Mouse (Mus musculus) heart, postnatal 25 days (tissue): Measurements from ENCODE around the gene Hnrnpc. TPM values are rescaled to one million over a fixed set of nuclear protein-coding genes. Genes with fewer than 3 reads are reported as not detected.
"Not testable (repeated sequence)": the region's sequence is repeated elsewhere in the genome, so short reads cannot be mapped to it uniquely, and the experiment has no call there.

Source experiments
- DNase-seq: peaks from one replicate; pipeline ENCODE4 v3.0.0; 2022; ENCODE audit warnings: low spot score
- intact Hi-C: fragments of 180-260 bp; cut with DNase I; formaldehyde crosslinking; loops from one replicate; pipeline ENCODE4 v1.15.1; 2025
- total RNA-seq, 2 experiments: library from RNA; stranded (reverse); gene quantifications; 2 replicates each; pipeline ENCODE4 v1.2.3; 2021

Hnrnpc gene
- total RNA-seq, 2 experiments from 2014 or later: 132 to 147 TPM

GRCm38 (mm10) chr14:52042359-52042758 is 61.5 kb downstream of the Hnrnpc start, which contains the start of gene Olfr221:
Gene Olfr221, minus strand, starts transcription at chr14:52042459.
- intact Hi-C loops, DNase-seq: not testable (repeated sequence)

DNA sequence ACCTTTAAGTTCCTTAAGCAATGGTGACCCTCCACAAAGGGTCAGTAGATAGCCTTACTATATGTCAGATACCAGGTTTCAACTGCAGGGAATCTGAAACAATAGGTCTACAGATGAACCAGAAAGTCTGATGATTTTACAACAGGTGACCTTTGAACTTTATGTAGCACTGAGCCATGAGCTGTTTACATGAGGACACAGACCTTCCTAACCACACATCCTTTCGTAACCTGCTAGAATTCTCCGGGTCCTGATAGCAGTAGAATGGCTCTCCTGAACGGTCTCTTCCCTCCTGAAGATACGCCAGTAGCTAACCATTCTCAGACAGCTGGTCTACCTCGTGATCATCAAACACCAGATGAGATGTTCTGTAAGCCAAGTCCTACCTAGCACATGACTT is 64.5 kb downstream of the Hnrnpc start:
- DNase-seq: no peak
- intact Hi-C loops: no loop called here

GRCm38 (mm10) chr14:52035926-52036325 is 67.9 kb downstream of the Hnrnpc start:
- intact Hi-C loops: no loop called here
- DNase-seq: no peak

DNA sequence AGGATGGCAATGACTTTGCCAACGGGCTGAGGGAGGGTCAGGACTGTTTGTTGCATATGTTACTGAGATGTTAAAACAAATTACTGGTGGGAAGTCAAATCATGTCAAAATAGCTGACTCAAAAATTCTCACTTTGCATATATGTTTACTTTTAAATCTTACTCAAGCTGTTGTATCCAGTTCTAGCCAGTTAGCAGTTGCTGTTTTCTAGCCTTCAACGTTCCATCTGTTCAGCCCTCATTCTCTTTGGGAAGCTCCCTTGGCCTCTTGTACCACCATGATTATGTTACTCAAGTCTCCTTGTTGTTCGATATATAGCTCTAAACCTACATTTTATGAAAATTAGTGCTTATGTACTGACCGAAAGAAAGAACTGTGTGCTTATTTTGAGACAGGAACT is 77.5 kb downstream of the Hnrnpc start:
- intact Hi-C loops: no loop called here
- no peak for DNase-seq

DNA sequence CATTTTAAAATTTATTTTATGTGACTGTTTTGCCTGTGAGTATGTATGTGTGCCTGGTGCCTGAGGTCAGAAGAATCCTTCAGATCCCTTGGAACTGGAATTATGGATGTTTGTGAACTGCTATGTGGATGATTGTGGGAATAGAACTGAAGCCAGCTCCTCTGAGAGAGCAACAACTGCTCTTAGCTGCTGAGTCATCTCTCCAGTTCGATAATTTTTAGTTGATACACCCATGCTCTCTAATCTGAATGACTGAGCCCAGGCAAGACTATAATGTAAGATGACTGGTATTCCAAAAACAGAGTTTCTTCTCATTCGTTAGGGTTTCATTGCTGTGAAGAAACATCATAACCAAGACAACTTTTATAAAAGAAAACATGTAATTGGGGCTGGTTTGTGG is 79.7 kb downstream of the Hnrnpc start:
- intact Hi-C loops: loop anchor here (5.0 kb wide), 1 partner anchor 78 kb away; the partner anchor contains the start of gene Hnrnpc
- DNase-seq: no peak

Other genes starting within 250 kb of the Hnrnpc start
- gene Mettl17, start 219.2 kb downstream of the Hnrnpc start, total RNA-seq: 10 to 100 TPM; 19.8 to 20.9 TPM
- under 1 TPM in 1 of 2 experiments, not detected in 1; 0.36 TPM for gene Slc39a2, start 211.1 kb downstream of the Hnrnpc start, total RNA-seq
- 1,000 to 10,000 TPM; 1,299 to 1,387 TPM for gene Ndrg2, start 189.9 kb downstream of the Hnrnpc start, total RNA-seq
- gene Tppp2, start 185.6 kb downstream of the Hnrnpc start, total RNA-seq: not detected
- gene Rnase13, start 181.3 kb downstream of the Hnrnpc start, total RNA-seq: not detected
- gene Arhgef40, start 119.3 kb downstream of the Hnrnpc start, total RNA-seq: 10 to 100 TPM; 31.2 to 41.2 TPM
- 1 to 10 TPM; 3.3 to 3.9 TPM for gene Tmem253, start 88.4 kb downstream of the Hnrnpc start, total RNA-seq
- gene Zfp219, start 83.3 kb downstream of the Hnrnpc start, total RNA-seq: 10 to 100 TPM; 24.8 to 29.0 TPM
- not detected for gene Olfr221, start 61.6 kb downstream of the Hnrnpc start, total RNA-seq
- gene Rpgrip1, start 6.7 kb upstream of the Hnrnpc start, total RNA-seq: not detected
- 10 to 100 TPM; 22.1 to 23.3 TPM for gene Supt16, start 93.4 kb upstream of the Hnrnpc start, total RNA-seq
- 10 to 100 TPM; 34.6 to 44.8 TPM for gene Chd8, start 153.8 kb upstream of the Hnrnpc start, total RNA-seq
- 10 to 100 TPM; 33.0 to 37.6 TPM for gene Tox4, start 175.1 kb upstream of the Hnrnpc start, total RNA-seq
- 1 to 10 TPM; 4.2 to 5.2 TPM for gene Rab2b, start 175.5 kb upstream of the Hnrnpc start, total RNA-seq
- gene Mettl3, start 201.1 kb upstream of the Hnrnpc start, total RNA-seq: 10 to 100 TPM; 14.3 to 17.8 TPM
- 1 to 10 TPM; 1.4 to 1.8 TPM for gene Sall2, start 224.7 kb upstream of the Hnrnpc start, total RNA-seq